Mouse (Mus musculus): ENCODE measurements at regions not wholly inside any gene's neighbourhood (a gene's known extent, or its start where the extent isn't known, plus 50 kb on each side); places are given as distances from the start of the nearest gene placed in this dataset.

DNA sequence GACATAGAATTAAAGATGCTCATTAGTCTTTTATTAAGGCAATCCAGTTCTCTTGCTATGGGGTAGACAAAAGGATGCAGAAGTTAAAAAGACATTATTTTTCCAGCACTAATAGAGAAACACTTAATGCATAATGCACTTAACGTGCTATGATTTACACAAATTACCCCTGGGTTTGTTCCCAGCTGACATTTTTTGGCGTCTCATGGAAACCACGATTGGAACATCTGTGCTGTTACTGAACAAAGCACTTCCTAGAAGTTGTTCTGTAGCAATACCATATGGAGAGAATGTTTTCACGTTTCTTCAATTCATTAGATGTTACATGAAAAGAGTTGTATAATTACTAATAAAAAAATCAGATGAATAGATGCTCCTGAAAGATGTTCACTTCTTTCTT, 635.2 kb downstream of the Gm597 start:
- no peak for DNase-seq (ENCODE audit: low spot score in 2 of 2)

DNA sequence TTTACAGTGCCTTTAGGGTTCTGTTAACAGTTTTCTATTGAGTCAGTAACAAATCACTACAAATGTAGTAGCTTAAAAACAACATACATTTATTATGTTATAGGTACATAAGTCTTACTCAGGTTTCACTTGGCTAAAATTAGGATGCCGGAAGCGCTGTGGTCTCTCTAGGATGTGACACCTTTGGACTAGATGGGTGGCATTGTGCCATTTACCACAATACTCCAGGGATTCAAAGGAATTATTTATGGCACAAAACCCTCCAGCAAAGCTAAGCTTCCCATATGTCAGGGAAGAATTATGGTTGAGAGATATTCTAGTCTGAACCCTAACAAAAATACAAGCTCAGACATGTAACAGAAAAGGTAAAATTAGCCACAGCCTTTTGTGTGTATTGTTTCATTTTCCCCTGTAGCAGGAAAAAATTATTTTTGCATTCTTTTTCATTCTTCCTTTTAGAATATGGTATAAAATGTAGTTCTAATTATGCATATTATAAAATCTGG, 678.0 kb downstream of the Gm597 start:
- DNase-seq (ENCODE audit: low spot score in 2 of 2), result peak in 1 of 2 experiments; percentile 17

DNA sequence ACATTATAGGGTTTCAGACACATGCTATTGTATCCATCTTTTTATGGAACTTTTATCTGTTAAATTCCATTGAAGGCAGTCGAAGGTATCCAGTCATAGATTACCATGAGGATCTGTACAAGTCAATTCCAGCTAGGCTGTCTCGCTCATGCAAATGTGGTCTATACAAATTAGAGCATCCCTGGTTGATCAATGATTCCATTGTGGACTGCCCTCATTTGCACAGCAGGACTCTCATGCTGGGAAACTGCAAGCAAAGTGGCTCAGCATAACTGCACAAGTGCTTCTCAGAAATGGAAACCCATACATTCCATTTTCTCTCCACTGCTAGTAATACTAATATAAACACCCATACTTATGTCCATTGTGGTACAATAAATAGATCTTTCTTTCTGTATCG, 695.6 kb downstream of the Gm597 start:
- DNase-seq (ENCODE audit: low spot score in 2 of 2), result no peak

DNA sequence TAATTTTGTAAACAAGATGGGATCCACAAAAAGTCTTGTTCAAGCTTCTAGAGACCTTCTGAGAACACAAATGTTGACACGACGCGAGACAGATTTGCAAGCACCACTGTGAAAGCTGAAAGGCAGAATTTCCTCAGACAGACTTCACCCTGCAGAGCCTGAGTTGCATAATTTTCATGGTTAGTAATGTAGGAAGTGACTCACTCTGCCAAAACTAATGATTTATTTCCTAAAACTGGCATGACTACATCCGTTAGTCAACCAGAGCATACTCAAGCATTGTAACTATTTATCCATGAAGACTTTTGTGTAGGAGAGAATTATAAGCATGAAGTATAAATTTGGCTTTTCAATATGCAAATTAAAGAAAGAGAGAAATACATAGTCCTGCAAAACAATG, 726.1 kb downstream of the Gm597 start:
- no peak for DNase-seq (ENCODE audit: low spot score in 2 of 2)

DNA sequence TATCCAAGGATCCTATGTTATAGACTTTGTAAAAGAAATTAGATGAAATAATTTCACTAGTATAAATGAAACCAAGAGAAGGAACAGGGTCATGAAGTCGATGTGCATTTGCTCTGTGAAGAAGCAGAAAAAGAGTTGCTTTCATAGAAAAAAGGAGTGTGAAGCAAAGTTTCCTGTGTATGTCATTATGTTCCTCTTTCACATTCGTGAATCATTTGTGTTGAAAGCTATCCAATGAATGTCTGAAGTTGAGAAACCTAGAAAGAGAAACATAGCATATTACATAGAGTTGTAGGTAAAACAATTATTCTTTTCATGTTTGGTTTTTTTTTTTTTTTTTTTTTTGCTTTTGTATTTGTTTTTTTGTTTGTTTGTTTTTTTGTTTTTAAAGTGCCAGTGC, 732.1 kb downstream of the Gm597 start:
- no peak for DNase-seq (ENCODE audit: low spot score in 2 of 2)

DNA sequence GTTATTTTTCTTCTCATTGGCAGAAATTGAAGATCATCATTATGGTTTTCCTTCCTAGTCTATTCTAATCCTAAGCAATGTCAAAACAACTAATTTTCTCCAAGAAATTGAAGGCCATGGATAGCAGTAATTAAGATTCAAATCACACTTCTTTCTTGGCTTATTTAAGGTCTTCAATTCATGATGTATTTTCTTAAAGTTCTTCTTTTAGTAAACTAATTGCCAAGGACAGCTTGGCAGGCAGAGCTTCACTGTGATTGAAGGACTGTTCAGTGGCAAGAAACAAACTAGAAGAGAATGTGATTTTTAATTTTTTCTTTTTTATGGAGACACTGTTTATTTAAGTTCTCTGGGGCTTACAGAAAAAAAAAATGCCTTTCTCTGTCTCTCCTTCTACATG, 732.7 kb downstream of the Gm597 start:
- DNase-seq (ENCODE audit: low spot score in 2 of 2), result no peak

DNA sequence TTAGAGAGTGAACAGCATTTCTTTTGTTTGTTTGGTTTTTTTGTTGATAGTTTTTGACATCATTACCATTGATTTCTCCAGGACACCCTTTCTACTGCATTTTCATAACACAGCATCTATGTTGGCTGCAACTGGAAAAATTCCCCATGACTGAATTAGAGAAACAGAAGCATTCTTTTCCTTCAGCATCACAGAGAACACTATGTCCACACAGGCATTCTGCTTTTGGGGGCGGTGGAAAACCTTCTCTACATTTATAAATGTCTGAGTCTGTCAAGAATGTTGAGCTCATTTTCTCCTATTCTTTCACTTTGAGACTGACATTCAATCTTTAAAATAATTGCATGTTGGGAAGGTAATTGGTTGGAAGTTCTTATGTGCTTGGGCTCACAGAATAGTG, 734.4 kb downstream of the Gm597 start:
- DNase-seq (ENCODE audit: low spot score in 2 of 2), result no peak

DNA sequence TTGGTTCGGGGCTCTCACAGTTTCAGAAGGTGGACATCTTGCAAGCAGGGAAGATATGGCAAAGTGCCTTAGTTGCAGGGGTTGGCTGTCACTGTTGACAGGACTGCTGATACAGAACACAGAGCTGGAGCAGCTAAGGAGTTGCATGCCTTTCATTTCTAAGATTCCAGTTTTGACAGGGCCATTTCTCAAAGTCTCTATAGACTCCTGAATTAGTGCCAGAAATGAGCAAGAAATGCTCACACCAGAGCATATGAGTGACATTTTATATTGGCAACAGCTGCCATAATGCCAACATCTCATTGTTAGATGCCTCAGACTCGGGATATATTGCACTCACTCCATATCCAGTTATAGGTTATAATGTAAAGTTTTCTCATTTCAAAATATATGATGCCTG, 754.3 kb downstream of the Gm597 start:
- DNase-seq (ENCODE audit: low spot score in 2 of 2), result no peak

DNA sequence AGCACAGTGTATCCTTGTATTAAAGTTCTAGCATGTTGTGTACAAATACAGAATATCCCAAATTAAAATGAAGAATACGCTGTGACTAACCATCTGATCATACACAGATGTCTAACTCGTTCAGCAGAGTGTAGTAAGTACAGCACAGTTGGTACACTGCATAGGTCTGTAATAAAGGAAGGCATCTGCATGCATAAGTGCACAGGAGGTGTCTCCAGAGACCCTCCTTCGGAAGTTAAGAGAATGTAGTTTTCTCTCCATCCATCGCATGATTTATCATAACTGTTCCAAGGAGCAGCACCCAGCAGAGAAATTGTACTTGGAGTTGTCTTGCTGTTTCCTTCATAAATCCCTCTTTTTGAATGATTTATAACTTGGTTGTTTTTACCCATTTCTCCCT, 781.6 kb downstream of the Gm597 start:
- no peak for DNase-seq (ENCODE audit: low spot score in 2 of 2)

DNA sequence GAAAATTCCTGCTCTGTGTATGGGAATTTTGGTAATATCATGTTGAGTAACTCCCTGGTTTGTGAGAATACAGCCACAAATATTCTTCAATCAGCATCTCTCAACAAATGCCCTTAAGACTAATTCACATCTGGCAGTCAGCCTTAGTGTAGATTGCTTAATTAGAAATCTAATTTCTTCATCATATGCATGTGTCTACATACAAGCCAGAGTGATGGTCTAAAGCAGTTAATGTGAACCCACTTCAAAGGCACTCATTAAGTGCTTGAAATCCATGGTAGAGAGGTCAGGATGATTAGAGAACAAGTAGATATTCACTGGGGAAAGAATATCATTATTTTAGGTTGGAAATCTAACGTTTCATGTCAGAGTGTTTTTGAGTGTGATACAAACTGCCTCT, 816.7 kb downstream of the Gm597 start:
- no peak for DNase-seq (ENCODE audit: low spot score in 2 of 2)

Data from cerebellum, postnatal 4 days (tissue).